Mouse (Mus musculus): Measurements from ENCODE around the gene Mpv17l. TPM values are rescaled to one million over a fixed set of nuclear protein-coding genes. Genes with fewer than 3 reads are reported as not detected.
"Not testable (repeated sequence)": the region's sequence is repeated elsewhere in the genome, so short reads cannot be mapped to it uniquely, and the experiment has no call there.

The Mpv17l gene
- 3.4 and 5.1 TPM in 2 replicates for polyA plus RNA-seq (2012; rRNA removed)
- polyA plus RNA-seq (2014; fragmentation: Nextera tagmentation; extraction: Ambion mirVana) = 4.0 and 4.3 TPM in 2 replicates

DNA sequence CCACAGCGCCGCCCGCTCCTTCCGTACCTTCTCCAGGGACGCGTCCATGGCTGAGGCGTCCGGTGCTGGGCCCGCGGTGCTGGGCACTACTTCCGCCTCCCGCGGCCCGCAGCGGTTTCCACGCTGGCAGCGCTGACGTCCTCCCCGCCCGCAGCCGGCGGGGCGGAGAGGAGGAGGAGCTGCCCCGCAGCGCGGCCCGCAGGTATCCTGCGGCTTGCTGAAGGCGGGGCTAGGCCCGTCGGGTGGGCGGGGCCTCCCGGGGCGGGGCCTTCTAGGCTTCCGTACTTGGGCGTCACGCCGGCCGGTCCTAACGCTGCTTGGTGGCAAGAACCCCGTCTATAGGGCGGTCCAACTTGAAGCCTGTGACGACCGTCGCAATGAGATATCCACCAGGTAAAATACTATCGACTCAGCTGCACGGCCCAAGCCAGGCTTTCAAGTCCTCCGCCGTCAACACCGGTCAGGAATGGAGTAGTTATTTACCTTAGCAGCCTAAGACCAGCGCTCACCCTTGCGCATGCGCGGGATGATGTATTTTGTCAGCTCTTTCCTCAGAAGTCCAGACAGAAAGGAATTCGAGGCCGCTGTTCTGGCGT lies at the start of gene Mpv17l, which contains the start of gene Pdxdc1:
TSS of gene Mpv17l (plus strand) at position 274 of the 596 bp plus-strand sequence.
TSS of gene Pdxdc1 (minus strand) at position 244 of the 596 bp plus-strand sequence.
- Histone ChIP-seq H3K27ac (replicated peaks; ENCODE audit: low read depth, low read length) (peak within 1 kb of the TSS; percentile 89), H3K9ac (ENCODE audit: low read depth, low read length, severe bottlenecking) (peak within 1 kb of the TSS; percentile 96), H3K9me3 (ENCODE audit: control insufficient read depth, low read length) (no peaks in the 10 kb centered on the region), H3K4me1 (ENCODE audit: control insufficient read depth, insufficient read depth, low read length) (peaks cover 13% of the 10 kb centered on the region), H3K36me3 (ENCODE audit: control insufficient read depth, insufficient read depth, low read length) (no peaks in the 10 kb centered on the region), H3K4me3 (replicated peaks; ENCODE audit: low read length) (peak within 1 kb of the TSS; percentile 94), H3K27me3 (ENCODE audit: control insufficient read depth, insufficient read depth, low read length) (no peaks in the 10 kb centered on the region), H3K4me2 (replicated peaks; ENCODE audit: low read depth, low read length, severe bottlenecking) (peak within 1 kb of the TSS; percentile 62)
- peak; percentile 92 for DNase-seq (ENCODE audit: low spot score)
- ATAC-seq (ENCODE audit: low FRiP score, low read depth) = peak; percentile 96
- peak; percentile 17; the same call in 1 of the 2 replicates for TF ChIP-seq POLR2A (IDR thresholded peaks at IDR 0.05; ENCODE audit: borderline replicate concordance, extremely low read depth, insufficient read depth, insufficient read length)
- WGBS = under 1% methylated on average over 29 of the region's 57 CpGs

DNA sequence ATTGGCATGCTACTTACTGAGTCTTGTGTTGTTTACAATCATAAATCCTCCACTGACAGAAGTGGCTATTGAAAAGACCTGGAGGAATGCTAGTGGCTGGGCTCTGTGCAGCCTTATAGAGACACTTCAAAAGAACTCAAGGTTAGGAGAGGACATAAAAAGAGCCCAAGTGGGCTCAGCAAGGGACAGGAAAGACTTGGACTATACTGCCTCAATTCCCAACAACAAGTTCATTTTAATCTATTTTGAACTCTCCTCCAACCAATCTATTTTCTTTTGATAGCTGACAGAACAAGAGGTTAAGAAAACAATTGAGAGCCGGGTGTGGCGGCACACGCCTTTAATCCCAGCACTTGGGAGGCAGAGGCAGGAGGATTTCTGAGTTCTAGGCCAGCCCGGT lies 49.1 kb upstream of the Mpv17l start:
- Histone ChIP-seq H3K9me3 (ENCODE audit: control insufficient read depth, low read length) (no peaks in the 10 kb centered on the region), H3K4me3 (replicated peaks; ENCODE audit: low read length) (no peak overlapping the region), H3K9ac (ENCODE audit: low read depth, low read length, severe bottlenecking) (no peak overlapping the region), H3K4me1 (ENCODE audit: control insufficient read depth, insufficient read depth, low read length) (no peaks in the 10 kb centered on the region), H3K27me3 (ENCODE audit: control insufficient read depth, insufficient read depth, low read length) (no peaks in the 10 kb centered on the region), H3K27ac (replicated peaks; ENCODE audit: low read depth, low read length) (no peak overlapping the region), H3K4me2 (replicated peaks; ENCODE audit: low read depth, low read length, severe bottlenecking) (no peak overlapping the region), H3K36me3 (ENCODE audit: control insufficient read depth, insufficient read depth, low read length) (peaks cover 67% of the 10 kb centered on the region)
- ATAC-seq (ENCODE audit: low FRiP score, low read depth) = no peak
- DNase-seq (ENCODE audit: low spot score) = no peak
- WGBS = 96% methylated on average over 4 of the region's 4 CpGs
- no peak for TF ChIP-seq POLR2A (IDR thresholded peaks at IDR 0.05; ENCODE audit: borderline replicate concordance, extremely low read depth, insufficient read depth, insufficient read length)

GRCm38 (mm10) chr16:13866076-13866475 lies 36.9 kb upstream of the Mpv17l start:
- Histone ChIP-seq H3K9me3 (ENCODE audit: control insufficient read depth, low read length) (no peaks in the 10 kb centered on the region), H3K9ac (ENCODE audit: low read depth, low read length, severe bottlenecking) (no peak overlapping the region), H3K4me2 (replicated peaks; ENCODE audit: low read depth, low read length, severe bottlenecking) (no peak overlapping the region), H3K27ac (replicated peaks; ENCODE audit: low read depth, low read length) (no peak overlapping the region), H3K36me3 (ENCODE audit: control insufficient read depth, insufficient read depth, low read length) (peaks cover 61% of the 10 kb centered on the region), H3K4me3 (replicated peaks; ENCODE audit: low read length) (no peak overlapping the region), H3K27me3 (ENCODE audit: control insufficient read depth, insufficient read depth, low read length) (no peaks in the 10 kb centered on the region), H3K4me1 (ENCODE audit: control insufficient read depth, insufficient read depth, low read length) (no peaks in the 10 kb centered on the region)
- ATAC-seq (ENCODE audit: low FRiP score, low read depth) (no peak), DNase-seq (ENCODE audit: low spot score) (no peak)
- WGBS = 58% methylated on average over 4 of the region's 4 CpGs
- TF ChIP-seq POLR2A (IDR thresholded peaks at IDR 0.05; ENCODE audit: borderline replicate concordance, extremely low read depth, insufficient read depth, insufficient read length) = no peak

GRCm38 (mm10) chr16:13866616-13867015 lies 36.3 kb upstream of the Mpv17l start:
- Histone ChIP-seq H3K9me3 (ENCODE audit: control insufficient read depth, low read length) (no peaks in the 10 kb centered on the region), H3K4me2 (replicated peaks; ENCODE audit: low read depth, low read length, severe bottlenecking) (no peak overlapping the region), H3K4me3 (replicated peaks; ENCODE audit: low read length) (no peak overlapping the region), H3K27me3 (ENCODE audit: control insufficient read depth, insufficient read depth, low read length) (no peaks in the 10 kb centered on the region), H3K9ac (ENCODE audit: low read depth, low read length, severe bottlenecking) (no peak overlapping the region), H3K36me3 (ENCODE audit: control insufficient read depth, insufficient read depth, low read length) (peaks cover 65% of the 10 kb centered on the region), H3K27ac (replicated peaks; ENCODE audit: low read depth, low read length) (no peak overlapping the region), H3K4me1 (ENCODE audit: control insufficient read depth, insufficient read depth, low read length) (no peaks in the 10 kb centered on the region)
- no peak for DNase-seq (ENCODE audit: low spot score)
- WGBS = 85% methylated on average over 5 of the region's 5 CpGs
- TF ChIP-seq POLR2A (IDR thresholded peaks at IDR 0.05; ENCODE audit: borderline replicate concordance, extremely low read depth, insufficient read depth, insufficient read length) = no peak
- ATAC-seq (ENCODE audit: low FRiP score, low read depth) = no peak

DNA sequence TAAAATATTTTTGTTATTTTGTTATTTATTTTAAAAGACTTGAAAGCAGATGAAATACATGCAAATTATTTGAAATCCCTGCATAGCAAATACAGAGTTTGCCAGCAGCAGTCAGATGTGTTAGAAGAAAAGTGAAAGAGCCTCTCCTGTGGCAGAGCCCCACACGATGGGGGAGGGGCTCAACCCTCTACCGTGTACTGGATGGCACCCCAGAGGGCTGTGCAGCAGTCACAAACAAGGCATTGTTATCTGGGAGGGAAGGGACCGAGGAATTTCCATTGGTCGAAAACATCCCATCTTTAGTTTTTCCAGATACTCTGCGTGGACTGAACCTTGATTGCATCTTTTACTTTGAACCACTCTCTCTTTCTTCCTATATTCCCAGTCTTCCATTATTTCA lies 35.6 kb upstream of the Mpv17l start:
- H3K9me3 ChIP-seq (ENCODE audit: control insufficient read depth, low read length); H3K27me3 ChIP-seq (ENCODE audit: control insufficient read depth, insufficient read depth, low read length); H3K9ac ChIP-seq (ENCODE audit: low read depth, low read length, severe bottlenecking); H3K4me2 ChIP-seq (replicated peaks; ENCODE audit: low read depth, low read length, severe bottlenecking); H3K27ac ChIP-seq (replicated peaks; ENCODE audit: low read depth, low read length); ATAC-seq (ENCODE audit: low FRiP score, low read depth); H3K4me3 ChIP-seq (replicated peaks; ENCODE audit: low read length); H3K4me1 ChIP-seq (ENCODE audit: control insufficient read depth, insufficient read depth, low read length); DNase-seq (ENCODE audit: low spot score): not testable (repeated sequence)
- H3K36me3 ChIP-seq (ENCODE audit: control insufficient read depth, insufficient read depth, low read length) = peaks cover 70% of the 10 kb centered on the region
- 47% methylated on average over 5 of the region's 5 CpGs for WGBS

Data from limb, embryonic 14.5 days (tissue).